Mouse (Mus musculus): ENCODE measurements at regions not wholly inside any gene's neighbourhood (a gene's known extent, or its start where the extent isn't known, plus 50 kb on each side); places are given as distances from the start of the nearest gene placed in this dataset.

- no peak for TF ChIP-seq POLR2A (IDR thresholded peaks at IDR 0.05; ENCODE audit: insufficient read length, low read depth)
- no peak for TF ChIP-seq USF1 (IDR thresholded peaks at IDR 0.05; ENCODE audit: low read depth)
- TF ChIP-seq E2F4 (IDR thresholded peaks at IDR 0.05; ENCODE audit: insufficient read depth), result no peak
- TF ChIP-seq TCF12 (IDR thresholded peaks at IDR 0.05; ENCODE audit: insufficient read depth, poor library complexity, severe bottlenecking), result no peak
- no peak for TF ChIP-seq POLR2AphosphoS2 (IDR thresholded peaks at IDR 0.05; ENCODE audit: insufficient read length, low read depth)
- no peak for TF ChIP-seq MAX (IDR thresholded peaks at IDR 0.05; ENCODE audit: low read depth)
- no peak for TF ChIP-seq CEBPB (IDR thresholded peaks at IDR 0.05; ENCODE audit: insufficient read depth, poor library complexity, severe bottlenecking)
- no peak for TF ChIP-seq TCF3 (IDR thresholded peaks at IDR 0.05; ENCODE audit: insufficient read length, low read depth)
- no peak for TF ChIP-seq MYOG (IDR thresholded peaks at IDR 0.05; ENCODE audit: control insufficient read depth in 1 of 3, insufficient read depth in 1 of 3, insufficient read length in 2 of 3, low read depth in 2 of 3)
- TF ChIP-seq MYOD1 (IDR thresholded peaks at IDR 0.05; ENCODE audit: control insufficient read depth in 1 of 3, insufficient read length in 2 of 3, low read depth in 2 of 3), result no peak
- TF ChIP-seq SRF (IDR thresholded peaks at IDR 0.05; ENCODE audit: control insufficient read depth, insufficient read length, low read depth), result no peak
Observed at GRCm38 (mm10) chr9:115720841-115721240, 188.4 kb upstream of the Gadl1 start.

Data from myocyte (in vitro differentiated cells).